Mouse (Mus musculus) embryonic fibroblast, embryonic 13.5 days (primary cell): ENCODE measurements at regions not wholly inside any gene's neighbourhood (a gene's known extent, or its start where the extent isn't known, plus 50 kb on each side); places are given as distances from the start of the nearest gene placed in this dataset.

ENCODE experiments used
- CTCF ChIP-seq: IDR thresholded peaks from 2 replicates; pipeline ENCODE4 v1.5.1; 2011; ENCODE audit warnings: mild to moderate bottlenecking, control low read depth, low read length, moderate library complexity, borderline replicate concordance; ENCODE audit not compliant: insufficient read depth
- POLR2A ChIP-seq: IDR thresholded peaks from 2 replicates; pipeline ENCODE4 v1.6.1; 2011; ENCODE audit warnings: low read depth, mild to moderate bottlenecking, control low read depth, low read length, moderate library complexity

GRCm38 (mm10) chr3:34781770-34782169 lies 131.6 kb downstream of the Sox2 start:
- TF ChIP-seq CTCF (no peak), POLR2A (no peak)
